Mouse (Mus musculus): ENCODE results near the gene Zdhhc5.

GRCm38 (mm10) chr2:84650464-84651195, 64.3 kb downstream of the Zdhhc5 start, which contains the start of gene Ctnnd1:
- peak; percentile 63 for TF ChIP-seq POLR2A (IDR thresholded peaks at IDR 0.05; ENCODE audit: low read depth, low read length)
- no peak for TF ChIP-seq CTCF (conservative IDR thresholded peaks at IDR 0.05; ENCODE audit: insufficient read depth, insufficient read length, low read depth, low read length)
